Mouse (Mus musculus) large intestine, adult 2 months (tissue): ENCODE data around the gene Ubl4b. TPM values are rescaled to one million over a fixed set of nuclear protein-coding genes. Genes with fewer than 3 reads are reported as not detected.

Experiments used
- DNase-seq: peaks from one replicate; pipeline ENCODE4 v3.0.0-alpha.2; 2012; ENCODE audit warnings: low read depth, low spot score
- WGBS: fragments of 180-500 bp; shearing (Covaris S2); methylation state at CpG from one replicate; pipeline ENCODE4 v1.1.7; 2018; 5-methylcytosine and 5-hydroxymethylcytosine counted together
- polyA plus RNA-seq: library from polyadenylated mRNA; depleted of rRNA; stranded (reverse); fragments of >200 nt; gene quantifications from 2 replicates; pipeline ENCODE4 v1.2.3, GENCODE M21; 2012; rRNA removed

Gene Ubl4b
- polyA plus RNA-seq, 1 experiment = not detected

DNA sequence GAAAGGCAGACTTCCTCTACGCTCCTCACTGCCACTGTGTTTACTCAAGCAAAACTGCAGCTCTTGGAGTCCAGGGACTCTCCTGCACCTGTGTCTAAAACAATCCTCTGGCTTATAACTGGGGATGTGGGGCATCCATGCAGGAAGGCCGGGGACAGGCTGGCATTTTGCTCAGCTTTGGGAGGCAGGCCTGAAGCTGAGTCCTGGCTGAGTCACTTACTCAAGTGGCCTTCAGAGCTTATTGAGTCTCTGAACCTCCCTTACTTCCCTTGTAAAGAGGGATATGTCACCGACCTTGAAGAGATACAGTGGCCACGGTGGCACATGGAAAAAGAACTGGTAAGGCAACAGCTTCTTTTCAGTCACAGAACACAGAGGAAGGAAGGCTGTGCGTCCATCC is 24.3 kb downstream of the Ubl4b start:
- 52% methylated on average over 5 of the region's 5 CpGs for WGBS
- no peak for DNase-seq

DNA sequence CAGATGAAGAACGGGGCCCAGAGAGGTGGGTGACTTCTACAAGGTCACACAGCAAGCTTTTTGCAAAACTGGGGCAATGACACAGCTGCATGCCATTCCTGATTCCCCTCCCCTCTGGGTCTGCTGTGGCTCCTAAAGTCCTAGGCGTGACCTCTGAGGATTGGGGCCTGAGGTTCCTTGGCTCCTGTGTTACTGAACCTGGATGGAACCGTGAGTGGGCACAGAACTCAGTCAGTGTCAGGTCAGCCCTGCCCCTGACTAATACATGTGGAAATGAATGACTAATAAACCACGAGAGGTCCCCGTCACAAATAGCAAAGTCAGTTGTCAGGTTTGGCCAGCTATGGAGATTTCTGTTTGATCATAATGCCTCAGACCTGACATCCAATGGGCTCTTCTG is 25.7 kb downstream of the Ubl4b start:
- no peak for DNase-seq
- WGBS = 64% methylated on average over 5 of the region's 5 CpGs

DNA sequence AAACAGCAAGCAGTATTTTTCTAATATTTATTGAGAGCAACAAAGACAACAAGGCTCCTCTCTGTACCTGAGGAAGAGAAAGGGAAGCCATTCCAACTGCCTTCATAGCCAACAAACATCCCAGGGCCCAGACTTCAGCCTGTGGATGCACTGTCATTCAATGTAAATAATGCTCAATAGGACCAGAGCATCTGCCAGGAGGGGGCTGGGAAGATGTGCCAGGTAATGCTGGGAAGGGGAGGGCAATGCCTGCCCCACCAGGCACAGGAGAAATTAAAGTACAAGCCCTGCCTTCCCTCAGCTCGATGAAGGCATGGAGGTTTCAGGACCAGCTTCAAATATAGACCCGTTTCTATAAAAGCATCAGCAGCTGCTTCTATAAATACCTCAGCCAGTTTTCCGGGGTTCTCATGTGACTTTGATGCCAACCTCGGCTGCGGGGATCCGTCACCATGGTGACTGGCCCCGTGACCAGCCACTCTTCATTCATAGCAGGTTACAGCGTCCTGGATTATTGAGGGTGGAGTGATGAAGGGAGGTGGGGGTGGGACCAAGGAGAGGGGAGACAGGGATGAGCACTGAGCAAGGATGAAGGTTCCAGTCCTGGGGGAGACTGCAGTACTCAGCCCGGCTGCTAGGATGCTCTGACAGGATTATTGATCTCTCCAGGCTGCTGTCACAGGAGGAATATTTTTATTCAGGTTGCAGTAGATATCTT is 26.3 kb downstream of the Ubl4b start:
- 24% methylated on average over 9 of the region's 9 CpGs for WGBS
- no peak for DNase-seq

DNA sequence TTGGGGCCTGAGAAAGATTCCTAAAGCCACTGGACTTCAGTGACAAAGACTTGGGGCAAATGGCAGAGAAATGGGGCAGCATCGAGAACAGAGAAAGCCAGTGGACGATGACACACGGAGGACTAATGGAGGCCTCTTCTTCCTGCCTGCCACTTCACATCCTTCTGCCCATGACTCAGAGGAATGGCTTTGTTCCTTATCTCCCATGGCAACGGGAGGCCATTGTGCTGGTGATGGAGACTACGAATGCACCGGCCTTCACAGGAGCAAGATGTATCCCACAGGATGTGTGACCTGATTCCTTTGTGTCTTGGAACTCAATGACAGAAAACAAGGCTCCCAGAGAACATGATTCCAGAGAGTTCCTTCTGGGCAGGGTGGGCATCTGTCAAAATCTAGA is 30.3 kb downstream of the Ubl4b start:
- DNase-seq = no peak
- 71% methylated on average over 6 of the region's 6 CpGs for WGBS

DNA sequence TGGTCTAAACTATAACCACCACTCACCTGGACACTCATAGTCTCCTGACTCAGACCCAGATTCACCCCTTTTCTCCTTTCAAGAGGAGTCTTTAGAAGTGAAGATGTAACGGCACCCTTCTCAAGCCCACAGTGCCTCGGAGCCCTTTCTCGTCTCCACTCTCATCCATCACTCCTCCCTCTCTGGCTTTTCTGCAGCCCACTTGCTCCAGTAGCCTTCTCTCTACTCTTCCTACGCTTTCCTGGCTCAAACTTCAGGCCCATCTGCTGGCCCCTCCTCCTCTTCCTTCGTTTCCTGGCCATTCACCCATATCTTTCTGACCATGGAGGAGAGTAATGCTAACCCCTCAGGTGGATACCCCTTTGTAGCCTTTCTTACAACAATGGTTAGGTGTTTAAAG is 33.9 kb downstream of the Ubl4b start:
- WGBS = 67% methylated on average over 5 of the region's 5 CpGs
- no peak for DNase-seq

DNA sequence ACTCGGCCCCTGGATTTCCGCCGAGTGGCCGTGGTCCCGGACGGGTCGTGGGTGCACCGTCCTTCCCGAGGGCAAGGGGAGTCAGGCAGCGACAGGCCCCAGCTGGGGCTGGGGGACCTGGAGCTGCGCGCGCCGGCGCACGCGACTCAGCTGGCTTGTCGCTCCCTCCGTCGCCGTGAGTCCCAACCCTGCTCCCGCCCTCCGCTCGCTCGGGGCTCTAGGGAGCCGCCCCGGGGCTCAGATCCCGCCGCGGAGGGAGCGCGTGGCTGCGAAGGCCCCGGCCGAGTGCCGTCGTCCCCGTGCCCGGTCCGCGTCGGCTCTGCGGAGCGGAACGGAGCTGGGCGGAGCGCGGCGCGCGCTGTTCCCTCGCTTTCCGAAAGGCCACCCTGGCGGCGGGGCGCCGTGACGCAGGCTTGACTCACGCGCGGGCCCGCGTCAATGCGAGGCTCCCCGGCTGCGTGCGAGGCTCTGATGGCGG is 37.2 kb downstream of the Ubl4b start, which contains the start of gene Slc6a17:
Gene Slc6a17 (minus strand): TSS at position 388 of the 478 bp plus-strand sequence.
- no peak for DNase-seq

DNA sequence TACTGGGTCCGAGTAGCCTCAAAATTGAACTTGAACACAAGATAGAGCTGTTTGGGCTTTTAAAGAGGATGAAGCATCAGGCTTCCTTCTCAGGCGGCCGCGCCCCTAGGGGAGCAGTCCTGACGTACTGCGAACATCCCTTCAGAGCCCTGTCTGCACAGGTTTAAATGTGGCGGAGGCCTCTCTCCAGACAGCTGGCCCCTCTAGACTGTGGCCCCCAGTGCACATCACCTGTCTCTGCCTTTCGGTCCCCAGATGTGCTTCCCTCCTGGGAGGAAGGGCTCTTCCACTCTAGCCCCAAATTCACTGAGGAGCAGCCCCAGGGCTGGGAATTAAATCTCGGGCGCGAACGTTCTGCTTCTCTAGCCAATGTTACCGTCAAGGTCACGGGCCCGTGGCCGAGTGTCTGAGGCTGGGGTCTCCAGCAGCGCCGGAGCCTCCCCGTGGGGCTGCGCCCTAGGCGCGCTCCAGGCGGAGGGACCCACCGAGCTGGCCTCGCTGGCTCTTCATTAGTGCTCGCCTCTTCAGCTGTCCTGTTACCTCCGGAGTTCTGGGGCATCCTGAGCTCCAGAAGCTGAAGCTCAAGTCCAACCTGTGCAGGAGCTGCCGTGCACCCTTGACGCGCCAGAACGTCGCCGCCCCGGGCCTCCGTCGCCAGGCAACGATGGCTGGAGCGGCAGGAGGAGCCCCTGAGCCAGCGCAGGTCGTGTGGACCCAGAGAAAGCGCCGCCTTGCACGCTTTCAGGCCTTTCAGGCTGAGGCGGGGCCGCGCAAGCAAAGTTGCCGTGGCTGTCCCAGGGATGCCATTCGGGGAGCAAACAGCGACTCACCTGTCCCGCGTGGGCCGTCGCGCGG is 37.9 kb downstream of the Ubl4b start:
- DNase-seq = no peak
- 7% methylated on average over 55 of the region's 55 CpGs for WGBS

More for the DNA sequence above, 37.2 kb downstream of the Ubl4b start, which contains the start of gene Slc6a17:
- WGBS = 1% methylated on average over 68 of the region's 68 CpGs

DNA sequence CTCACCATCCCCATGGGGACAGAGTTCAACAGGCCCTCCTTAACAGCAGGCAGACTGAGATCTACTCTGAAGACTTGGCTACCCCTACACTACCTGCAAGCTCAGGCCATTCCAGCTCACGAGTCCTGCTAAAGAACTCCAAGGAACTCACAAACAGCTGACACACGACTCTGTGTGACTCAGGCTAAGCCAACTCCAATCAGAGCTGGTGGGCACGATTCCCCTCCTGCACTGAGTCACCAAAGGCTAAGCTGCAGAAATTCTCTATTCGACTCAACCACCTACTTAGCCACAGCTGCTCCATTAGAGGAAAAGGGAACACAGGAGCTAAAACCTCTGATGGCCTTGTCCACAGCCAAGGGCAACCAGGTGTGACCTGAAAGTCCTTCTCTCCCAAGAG is 38.9 kb downstream of the Ubl4b start:
- no peak for DNase-seq
- 57% methylated on average over 4 of the region's 4 CpGs for WGBS

DNA sequence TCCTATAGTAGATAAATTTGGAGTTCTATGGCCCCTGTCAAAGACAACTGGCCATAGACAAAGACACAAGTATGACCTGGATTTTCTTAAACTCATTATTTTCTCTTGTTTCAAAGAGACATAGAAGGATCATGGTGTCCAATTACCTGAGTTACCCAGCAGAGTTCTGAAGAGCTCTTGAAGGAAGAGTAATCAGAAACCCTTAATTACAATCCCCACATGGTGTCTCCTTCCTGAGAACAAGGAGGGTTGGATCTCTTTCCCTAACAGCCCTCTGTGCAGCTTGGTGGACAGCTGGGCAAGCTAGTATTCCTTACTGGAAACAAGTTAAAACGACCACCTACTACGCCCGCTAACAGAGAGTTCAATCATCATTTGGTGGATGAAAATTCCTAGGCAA is 43.5 kb downstream of the Ubl4b start:
- no peak for DNase-seq
- WGBS = 81% methylated on average over 3 of the region's 3 CpGs

DNA sequence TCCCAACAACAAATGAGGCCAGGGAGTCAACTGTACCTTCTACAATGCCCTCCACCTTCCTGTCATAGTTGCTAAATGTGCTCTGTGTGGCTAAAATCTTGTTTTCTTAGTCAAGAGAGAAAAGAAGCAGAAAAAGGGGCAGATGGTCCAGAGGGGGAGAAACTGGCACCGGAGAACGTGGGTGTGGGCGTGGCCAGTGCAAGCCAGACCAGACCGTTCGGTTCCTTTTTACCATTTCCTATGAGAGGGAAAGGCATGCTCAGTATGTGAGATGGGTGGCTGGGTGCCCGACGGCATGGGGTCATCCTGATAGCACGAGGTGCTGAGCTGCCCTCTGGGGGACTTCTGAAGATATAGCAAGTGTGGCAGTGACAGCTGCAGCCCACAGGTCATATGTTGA is 46.2 kb downstream of the Ubl4b start:
- 43% methylated on average over 8 of the region's 8 CpGs for whole genome bisulfite sequencing
- no peak for DNase-seq

DNA sequence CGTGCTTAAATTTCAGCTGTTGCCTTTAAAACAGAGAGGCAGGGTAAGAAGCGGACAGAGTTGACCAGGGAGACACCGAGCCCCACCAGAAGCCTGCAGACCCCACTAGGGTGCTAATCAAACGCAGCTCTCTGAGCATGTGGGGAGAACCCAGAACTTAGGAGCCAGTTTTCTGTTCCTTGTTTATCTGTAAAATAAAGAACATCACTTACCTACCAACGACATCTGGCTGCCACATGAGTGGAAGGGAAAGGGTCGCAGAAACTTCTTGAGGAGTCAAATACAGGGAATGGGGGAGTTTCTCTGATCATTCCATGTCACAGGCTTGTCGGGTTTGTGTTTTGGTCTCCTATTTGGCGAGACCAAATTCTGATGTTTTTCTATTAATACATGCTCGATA is 46.9 kb downstream of the Ubl4b start:
- no peak for DNase-seq
- WGBS = 79% methylated on average over 9 of the region's 9 CpGs

DNA sequence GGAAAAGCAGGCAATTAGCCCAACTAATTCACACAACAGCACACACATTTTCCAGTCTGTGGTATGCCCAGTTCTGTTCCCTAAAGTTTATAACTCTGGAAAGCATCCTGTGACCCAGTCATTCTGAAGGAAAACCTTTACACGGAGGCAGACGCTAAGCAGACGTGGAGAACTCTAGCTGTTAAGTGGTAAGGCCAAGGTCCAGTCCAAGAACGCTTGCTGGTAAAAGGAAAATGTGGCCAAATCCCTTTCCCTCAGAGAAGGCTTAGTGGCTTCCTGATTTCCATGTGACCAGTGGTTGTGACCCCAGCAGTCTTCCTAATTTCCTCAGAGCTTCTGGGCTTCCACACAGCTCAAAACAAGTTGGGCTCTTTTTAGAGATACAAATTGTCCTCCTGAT is 48.3 kb downstream of the Ubl4b start:
- WGBS = 30% methylated on average over 4 of the region's 4 CpGs
- no peak for DNase-seq

DNA sequence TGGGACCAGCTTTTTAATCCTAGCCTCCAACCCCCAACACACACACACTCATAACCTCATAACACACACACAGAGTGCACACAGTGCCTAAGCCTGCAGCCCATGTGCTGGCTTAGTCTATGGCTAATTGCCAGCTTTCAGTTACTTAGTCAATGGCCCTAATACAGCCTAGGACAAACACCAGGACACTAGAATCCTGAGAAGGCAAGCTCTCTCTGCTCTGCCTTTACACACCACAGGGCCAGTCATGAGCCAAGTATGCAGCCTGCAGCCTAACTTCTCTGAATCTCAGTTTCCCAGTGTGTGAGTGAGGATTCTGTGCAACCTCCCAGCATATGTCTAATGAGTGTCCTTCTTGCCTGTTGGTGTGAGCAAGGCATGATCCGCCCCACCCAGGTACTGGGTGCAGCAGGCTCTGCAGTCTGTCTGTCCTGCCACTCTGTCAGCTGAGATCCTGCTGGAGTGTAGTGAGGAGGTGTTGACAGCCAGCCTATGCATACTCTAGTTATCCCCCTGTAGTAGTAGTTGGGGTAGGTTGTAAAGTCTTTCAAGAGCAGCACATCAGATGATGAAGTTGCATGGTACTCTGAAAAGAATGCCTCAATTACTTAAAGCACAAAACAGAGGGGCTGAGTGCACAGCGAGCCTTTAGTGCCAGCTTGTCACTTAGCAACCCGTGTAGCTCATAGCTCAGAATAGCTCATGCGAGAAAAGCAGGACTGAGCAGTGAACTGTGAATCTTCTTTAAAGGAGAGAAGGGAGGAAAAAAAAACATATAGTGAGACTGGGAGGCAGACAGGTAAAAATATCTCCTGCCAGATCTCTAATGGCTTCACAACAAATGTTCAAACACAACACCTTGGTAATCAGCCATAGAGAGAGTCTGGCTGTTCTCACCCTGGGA is 49.2 kb downstream of the Ubl4b start:
- WGBS = 45% methylated on average over 4 of the region's 4 CpGs
- no peak for DNase-seq

DNA sequence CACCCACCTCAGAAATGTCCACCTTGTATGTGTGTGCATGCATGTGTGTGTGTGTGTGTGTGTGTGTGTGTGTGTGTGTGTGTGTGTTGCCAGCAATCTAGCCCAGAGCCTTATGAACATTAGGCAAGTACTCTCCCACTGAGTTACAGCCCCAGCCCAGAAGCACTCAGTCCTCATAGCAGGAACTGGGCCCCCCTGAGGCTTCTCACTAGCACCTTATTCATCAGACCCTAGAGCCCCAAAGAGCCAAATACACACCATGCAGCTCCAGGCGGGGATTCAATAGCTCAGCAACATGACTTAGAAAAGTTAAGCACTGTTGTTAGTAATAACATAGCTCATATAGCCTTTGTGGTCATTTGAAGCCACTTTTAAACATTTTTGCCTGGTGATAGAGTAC is 50.3 kb downstream of the Ubl4b start:
- 60% methylated on average over 1 of the region's 1 CpGs for WGBS
- DNase-seq = no peak

DNA sequence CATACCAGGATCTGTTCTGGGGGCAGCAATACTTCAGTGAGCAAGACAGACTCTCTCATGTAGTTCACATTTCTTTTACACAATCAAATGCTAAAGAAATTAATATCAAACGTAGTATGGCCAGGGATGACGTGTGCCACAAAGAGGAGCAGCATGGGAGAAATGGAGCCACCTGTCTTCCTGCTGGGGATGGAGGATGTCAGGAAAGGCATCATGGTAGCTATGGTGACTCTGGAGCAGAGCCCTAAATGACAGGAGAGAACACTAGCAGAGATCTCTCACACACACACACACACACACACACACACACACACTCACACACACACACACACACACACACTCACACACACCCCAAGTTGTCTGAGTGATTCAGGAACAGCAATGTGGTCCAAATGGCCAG is 51.2 kb downstream of the Ubl4b start:
- DNase-seq = no peak
- WGBS = 69% methylated on average over 2 of the region's 2 CpGs

Other genes with a start within 250 kb of the Ubl4b start
- gene Rbm15, start 221.4 kb downstream of the Ubl4b start, polyA plus RNA-seq = 4.3 and 6.9 TPM in 2 replicates
- 0.30 and 0.34 TPM in 2 replicates for gene Kcnc4, start 95.5 kb downstream of the Ubl4b start, polyA plus RNA-seq
- gene Slc6a17, start 37.1 kb downstream of the Ubl4b start, polyA plus RNA-seq = 2.5 and 2.8 TPM in 2 replicates
- gene Alx3, start 40.0 kb upstream of the Ubl4b start, polyA plus RNA-seq = not detected in 2 replicates
- not detected in 2 replicates for gene Gm10961, start 76.2 kb upstream of the Ubl4b start, polyA plus RNA-seq
- gene Strip1, start 76.6 kb upstream of the Ubl4b start, polyA plus RNA-seq = 40.0 and 51.3 TPM in 2 replicates
- gene Ahcyl1, start 141.5 kb upstream of the Ubl4b start, polyA plus RNA-seq = 35.8 and 54.7 TPM in 2 replicates
- gene Csf1, start 205.4 kb upstream of the Ubl4b start, polyA plus RNA-seq = 8.0 and 9.5 TPM in 2 replicates